ENCODE assay signal across 8 mouse cellular contexts in the genomic region with DNA sequence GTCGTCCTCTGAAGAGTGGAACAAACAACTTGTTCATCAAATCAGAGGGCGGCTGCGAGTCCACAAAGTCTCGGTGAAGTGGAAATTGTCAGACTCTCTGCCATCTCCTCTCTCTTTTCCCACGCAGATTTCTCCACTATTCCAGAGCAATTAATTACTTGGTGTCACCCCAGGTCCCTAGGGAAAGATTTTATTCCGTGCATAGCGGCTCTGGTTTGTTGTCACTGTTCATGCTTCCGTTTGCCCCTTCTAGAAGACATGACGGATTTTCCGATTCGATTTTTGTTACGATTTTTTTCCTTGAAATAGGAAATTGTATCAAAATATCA. TPM values are rescaled to one million over a fixed set of nuclear protein-coding genes. Genes with fewer than 3 reads are reported as not detected.
DNase-seq lines count a peak whose midpoint lies in the region; ATAC-seq and TF ChIP-seq lines count a peak whose summit lies in the region.

No protein-coding gene starts in this region.

- 6% methylated on average over 12 of the region's 12 CpGs for WGBS in heart, embryonic 15.5 days
- WGBS in forebrain, embryonic 16.5 days: 9% methylated on average over 12 of the region's 12 CpGs

- peak overlapping the region; percentile 96 for H3K27ac ChIP-seq in heart, embryonic 15.5 days
- H3K27ac ChIP-seq in ES-E14 (ENCODE audit: insufficient read depth, low read depth, low read length, poor library complexity, severe bottlenecking): peak overlapping the region; percentile 70; the same call in 1 of the 2 replicates
- peak overlapping the region; percentile 97; the same call in 1 of the 2 replicates for H3K27ac ChIP-seq in forebrain, embryonic 16.5 days (ENCODE audit: low read length)

- peak overlapping the region; percentile 83 for H3K4me2 ChIP-seq in heart, embryonic 15.5 days
- peak overlapping the region; percentile 56 for H3K4me2 ChIP-seq in forebrain, embryonic 16.5 days (ENCODE audit: low read length)

- H3K36me3 ChIP-seq in heart, embryonic 15.5 days: peaks cover 12% of the 10 kb centered on the region; the same call in 1 of the 2 replicates
- no peaks in the 10 kb centered on the region; the same call in 1 of the 2 replicates for H3K36me3 ChIP-seq in ES-E14 (ENCODE audit: control insufficient read depth, insufficient read depth, low read length, poor library complexity, severe bottlenecking)
- H3K36me3 ChIP-seq in forebrain, embryonic 16.5 days (ENCODE audit: control insufficient read depth, insufficient read depth): no peaks in the 10 kb centered on the region

- DNase-seq in heart, postnatal 14 days: no peak
- no peak for DNase-seq in ES-E14 (ENCODE audit: low read depth, low spot score)
- DNase-seq in mesoderm, embryonic 11.5 days (ENCODE audit: low read depth, low spot score): peak; percentile 50
- DNase-seq in frontal cortex, postnatal 36 days (ENCODE audit: low spot score in 2 of 2): no peak
- DNase-seq in embryo, embryonic 11 days: no peak
- DNase-seq in lung, postnatal 4 days: no peak

- peak overlapping the region; percentile 64 for H3K4me3 ChIP-seq in heart, embryonic 15.5 days
- H3K4me3 ChIP-seq in ES-E14 (ENCODE audit: insufficient read depth in 1 of 2, low read depth in 1 of 2, low read length in 2 of 2, poor library complexity in 1 of 2, severe bottlenecking in 1 of 2): peak overlapping the region; percentile 86 to 98
- H3K4me3 ChIP-seq in forebrain, embryonic 16.5 days (replicated peaks; ENCODE audit: low read length): peak overlapping the region; percentile 91

- no peaks in the 10 kb centered on the region for H3K27me3 ChIP-seq in heart, embryonic 15.5 days
- no peaks in the 10 kb centered on the region for H3K27me3 ChIP-seq in forebrain, embryonic 16.5 days (replicated peaks; ENCODE audit: control insufficient read depth, insufficient read depth, low read length)

- peaks cover 18% of the 10 kb centered on the region for H3K4me1 ChIP-seq in heart, embryonic 15.5 days (replicated peaks)
- peaks cover 3 to 5% of the 10 kb centered on the region in 2 experiments for H3K4me1 ChIP-seq in ES-E14 (ENCODE audit: control insufficient read depth in 2 of 2, insufficient read depth in 2 of 2, low read length in 2 of 2, poor library complexity in 1 of 2)
- peaks cover 21% of the 10 kb centered on the region for H3K4me1 ChIP-seq in forebrain, embryonic 16.5 days (replicated peaks; ENCODE audit: control insufficient read depth, insufficient read depth, low read length)

- H3K9ac ChIP-seq in heart, embryonic 15.5 days: peak overlapping the region; percentile 86
- peak overlapping the region; percentile 85 for H3K9ac ChIP-seq in ES-E14 (ENCODE audit: insufficient read depth, low read depth, low read length, poor library complexity, severe bottlenecking)
- peak overlapping the region; percentile 90 for H3K9ac ChIP-seq in forebrain, embryonic 16.5 days (replicated peaks; ENCODE audit: low read depth, low read length)

- intact Hi-C loops in heart, postnatal 14 days (cut with DNase I): no loop called here

- ATAC-seq in heart, embryonic 15.5 days (replicated peaks; ENCODE audit: insufficient number of reproducible peaks, insufficient read depth, low FRiP score, low read depth): no peak
- ATAC-seq in forebrain, embryonic 16.5 days: no peak

- in situ Hi-C loops in ES-E14 (cut with MboI; ENCODE audit: low sequenced_read_pairs in 2 of 2, unreplicated experiment in 2 of 2): no loop called here

- H3K9me3 ChIP-seq in heart, embryonic 15.5 days (replicated peaks): no peaks in the 10 kb centered on the region
- no peaks in the 10 kb centered on the region for H3K9me3 ChIP-seq in ES-E14 (ENCODE audit: control insufficient read depth, insufficient read depth, low read depth, low read length)
- H3K9me3 ChIP-seq in forebrain, embryonic 16.5 days (ENCODE audit: control insufficient read depth, low read length): no peaks in the 10 kb centered on the region

TF ChIP-seq in ES-E14, 5 proteins besides CTCF, POLR2A, EP300 and RAD21:
- TF ChIP-seq CHD2 (IDR thresholded peaks at IDR 0.05; ENCODE audit: low read depth, low read length) (no peak), ZC3H11A (IDR thresholded peaks at IDR 0.05; ENCODE audit: borderline replicate concordance, low read depth, low read length) (no peak), HCFC1 (IDR thresholded peaks at IDR 0.05; ENCODE audit: borderline replicate concordance, insufficient read depth, low read length) (no peak)

RNA-seq across cellular contexts. Expression of a gene that starts 0.7 kb away (rescaled TPM):
- 39.3 and 44.8 TPM in 2 replicates for polyA plus RNA-seq in heart, embryonic 15.5 days (2015; fragmentation: Nextera tagmentation; extraction: Ambion mirVana)
- total RNA-seq in heart, postnatal 14 days (2021): 10 to 100 TPM; 38.0 to 43.4 TPM
- total RNA-seq in ES-E14 (2012; rRNA removed): 116 and 125 TPM in 2 replicates
- polyA plus RNA-seq in forebrain, embryonic 16.5 days (2015; fragmentation: Nextera tagmentation; extraction: Ambion mirVana): 68.3 and 72.6 TPM in 2 replicates

RNA-seq across cellular contexts. Expression of a gene that starts 41.0 kb away (rescaled TPM):
- 1.3 and 1.6 TPM in 2 replicates for polyA plus RNA-seq in heart, embryonic 15.5 days (2015; fragmentation: Nextera tagmentation; extraction: Ambion mirVana)
- total RNA-seq in heart, postnatal 14 days (2021): under 1 TPM; 0.39 to 0.50 TPM
- 8.5 and 9.7 TPM in 2 replicates for total RNA-seq in ES-E14 (2012; rRNA removed)
- 1.1 and 1.5 TPM in 2 replicates for polyA plus RNA-seq in forebrain, embryonic 16.5 days (2015; fragmentation: Nextera tagmentation; extraction: Ambion mirVana)
